Mouse (Mus musculus): ENCODE data around the gene Gmip.

GRCm38 (mm10) chr8:69870003-69870765 is 61.7 kb downstream of the Gmip start:
- TF ChIP-seq MAX (IDR thresholded peaks at IDR 0.05; ENCODE audit: low read depth) (no peak), USF1 (IDR thresholded peaks at IDR 0.05; ENCODE audit: low read depth) (no peak), TCF12 (IDR thresholded peaks at IDR 0.05; ENCODE audit: insufficient read depth, poor library complexity, severe bottlenecking) (no peak), E2F4 (IDR thresholded peaks at IDR 0.05; ENCODE audit: insufficient read depth) (no peak), SRF (IDR thresholded peaks at IDR 0.05; ENCODE audit: control insufficient read depth, insufficient read length, low read depth) (no peak), POLR2A (IDR thresholded peaks at IDR 0.05; ENCODE audit: insufficient read length, low read depth) (no peak)
